Mouse (Mus musculus) CD4-positive, CD25-positive, alpha-beta regulatory T cell, adult 2 months (primary cell): ENCODE measurements around the gene E2f6.

Experiments used
- DNase-seq: peaks from one replicate; pipeline ENCODE4 v3.0.0-alpha.2; 2012; ENCODE audit warnings: low read depth, low spot score

Gene E2f6

GRCm38 (mm10) chr12:16800259-16800958 is 10.4 kb upstream of the E2f6 start, which contains the start of gene Greb1:
Gene Greb1 (minus strand): TSS chr12:16800886.
- no peak for DNase-seq

GRCm38 (mm10) chr12:16800959-16801315 is 9.8 kb upstream of the E2f6 start:
- no peak for DNase-seq

- no peak for DNase-seq
These were observed 7.4 kb upstream of the E2f6 start for GRCm38 (mm10) chr12:16803237-16803955.

GRCm38 (mm10) chr12:16803956-16804430 is 6.8 kb upstream of the E2f6 start:
- DNase-seq: no peak

- peak; percentile 88 for DNase-seq
These were observed 5.3 kb upstream of the E2f6 start for GRCm38 (mm10) chr12:16805511-16805910.

GRCm38 (mm10) chr12:16808045-16808444 is 2.7 kb upstream of the E2f6 start:
- DNase-seq: peak; percentile 49

GRCm38 (mm10) chr12:16811477-16811876 is 714 bp downstream of the E2f6 start:
- no peak for DNase-seq

- DNase-seq: no peak
These were observed 6.4 kb downstream of the E2f6 start for GRCm38 (mm10) chr12:16817147-16817546.

- DNase-seq: no peak
These were observed 7.8 kb downstream of the E2f6 start for GRCm38 (mm10) chr12:16818513-16818912.

GRCm38 (mm10) chr12:16820761-16821160 is 10.0 kb downstream of the E2f6 start:
- no peak for DNase-seq

- DNase-seq: no peak
These were observed 11.5 kb downstream of the E2f6 start for GRCm38 (mm10) chr12:16822181-16822734.

- DNase-seq: no peak
These were observed 12.9 kb downstream of the E2f6 start for GRCm38 (mm10) chr12:16823701-16824100.

- DNase-seq: peak; percentile 7
These were observed 17.7 kb downstream of the E2f6 start for GRCm38 (mm10) chr12:16828505-16828904.

GRCm38 (mm10) chr12:16829785-16830184 is 19.0 kb downstream of the E2f6 start:
- peak; percentile 14 for DNase-seq

- DNase-seq: no peak
These were observed 20.3 kb downstream of the E2f6 start for GRCm38 (mm10) chr12:16831071-16831470.

- DNase-seq: no peak
These were observed 23.9 kb downstream of the E2f6 start for GRCm38 (mm10) chr12:16834701-16835100.

GRCm38 (mm10) chr12:16836188-16836587 is 25.4 kb downstream of the E2f6 start:
- no peak for DNase-seq

GRCm38 (mm10) chr12:16837766-16838165 is 27.0 kb downstream of the E2f6 start:
- no peak for DNase-seq

GRCm38 (mm10) chr12:16840842-16841782 is 30.3 kb downstream of the E2f6 start:
- no peak for DNase-seq

GRCm38 (mm10) chr12:16844623-16845592 is 34.1 kb downstream of the E2f6 start:
- DNase-seq: no peak
